Mouse (Mus musculus) embryonic facial prominence, embryonic 12.5 days (tissue): ENCODE results near the gene Nfatc2. TPM values are rescaled to one million over a fixed set of nuclear protein-coding genes. Genes with fewer than 3 reads are reported as not detected.

Experiments used
- ATAC-seq: fragments of 200-750 bp; cut with Nextera tagmentation; 2 replicates; pipeline ENCODE4 v1.8.0; 2017; ENCODE audit not compliant: insufficient number of reproducible peaks, insufficient read depth, low FRiP score, low TSS enrichment
- H3K27ac ChIP-seq: fragments of 300-500 bp; sonication (generic); 2 replicates; pipeline ENCODE4 v1.5.1; 2016; ENCODE audit warnings: mild to moderate bottlenecking
- H3K27me3 ChIP-seq: fragments of 300-500 bp; sonication (generic); 2 replicates; pipeline ENCODE4 v1.6.1; 2016; ENCODE audit warnings: mild to moderate bottlenecking, moderate library complexity
- H3K36me3 ChIP-seq: fragments of 300-500 bp; sonication (generic); 2 replicates; pipeline ENCODE4 v1.6.1; 2016; ENCODE audit warnings: mild to moderate bottlenecking
- H3K4me1 ChIP-seq: fragments of 300-500 bp; sonication (generic); 2 replicates; pipeline ENCODE4 v1.6.1; 2016
- H3K4me2 ChIP-seq: fragments of 300-500 bp; sonication (generic); replicated peaks from 2 replicates; pipeline ENCODE4 v1.6.1; 2016; ENCODE audit warnings: mild to moderate bottlenecking, moderate library complexity
- H3K4me3 ChIP-seq: fragments of 300-500 bp; sonication (generic); 2 replicates; pipeline ENCODE4 v1.5.1; 2016; ENCODE audit warnings: mild to moderate bottlenecking
- H3K9ac ChIP-seq: fragments of 300-500 bp; sonication (generic); 2 replicates; pipeline ENCODE4 v1.6.1; 2016; ENCODE audit warnings: mild to moderate bottlenecking, moderate library complexity
- H3K9me3 ChIP-seq: fragments of 300-500 bp; sonication (generic); 2 replicates; pipeline ENCODE4 v1.6.1; 2016; ENCODE audit warnings: mild to moderate bottlenecking, moderate library complexity
- WGBS: fragments of 180-500 bp; shearing (Covaris S2); methylation state at CpG from one replicate; pipeline ENCODE4 v1.1.7; 2016; 5-methylcytosine and 5-hydroxymethylcytosine counted together
- polyA plus RNA-seq: library from polyadenylated mRNA; unstranded; fragments of >200 nt; fragmentation: Nextera tagmentation; extraction: Ambion mirVana; gene quantifications from 2 replicates; pipeline ENCODE4 v1.2.1, GENCODE M21; 2016

Nfatc2 gene
- polyA plus RNA-seq, 1 experiment from 2014 or later = 5.1 TPM

DNA sequence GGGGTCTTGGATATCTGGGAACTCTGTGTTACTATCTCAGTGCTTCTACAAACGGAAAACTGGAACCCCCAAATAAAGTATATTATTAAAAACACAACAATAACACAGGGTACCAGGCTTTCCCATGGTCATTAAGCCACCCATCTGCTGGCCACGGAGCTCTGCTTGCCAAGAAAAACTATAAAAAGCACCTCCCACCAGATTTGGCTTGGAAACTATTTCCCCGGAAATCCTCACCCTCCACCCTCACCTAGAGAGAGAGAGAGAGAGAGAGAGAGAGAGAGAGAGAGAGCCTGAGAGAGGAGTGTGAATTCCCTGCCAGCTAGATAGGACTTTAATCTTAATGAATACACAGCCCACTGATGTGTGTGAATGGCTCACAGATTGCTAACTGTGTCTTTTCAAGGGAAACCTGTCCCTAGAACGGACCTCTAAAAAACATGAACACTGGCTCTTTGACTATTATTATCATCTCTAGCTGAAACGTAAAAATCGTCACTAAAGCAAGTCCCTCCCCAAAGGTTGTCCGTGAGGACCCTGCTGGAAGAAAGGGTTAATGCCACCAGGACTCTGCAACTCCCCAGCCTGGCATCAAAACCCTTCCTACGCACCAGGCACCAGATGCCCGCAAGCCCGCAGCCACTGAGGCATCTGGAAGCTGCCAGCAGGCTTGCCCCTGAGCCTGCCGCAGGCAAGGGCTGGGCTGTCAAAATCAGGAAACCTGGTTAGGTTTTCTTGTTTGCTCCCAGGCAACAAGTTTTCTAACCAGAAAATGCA, 12.7 kb downstream of the Nfatc2 start:
- Histone ChIP-seq H3K4me3 (no peak overlapping the region), H3K4me1 (peaks cover 20% of the 10 kb centered on the region), H3K9me3 (no peaks in the 10 kb centered on the region), H3K27ac (no peak overlapping the region), H3K36me3 (no peaks in the 10 kb centered on the region), H3K27me3 (peaks cover 47% of the 10 kb centered on the region), H3K4me2 (no peak overlapping the region), H3K9ac (no peak overlapping the region; the same call in 1 of the 2 replicates)
- no peak for ATAC-seq
- WGBS = 47% methylated on average over 11 of the region's 11 CpGs

DNA sequence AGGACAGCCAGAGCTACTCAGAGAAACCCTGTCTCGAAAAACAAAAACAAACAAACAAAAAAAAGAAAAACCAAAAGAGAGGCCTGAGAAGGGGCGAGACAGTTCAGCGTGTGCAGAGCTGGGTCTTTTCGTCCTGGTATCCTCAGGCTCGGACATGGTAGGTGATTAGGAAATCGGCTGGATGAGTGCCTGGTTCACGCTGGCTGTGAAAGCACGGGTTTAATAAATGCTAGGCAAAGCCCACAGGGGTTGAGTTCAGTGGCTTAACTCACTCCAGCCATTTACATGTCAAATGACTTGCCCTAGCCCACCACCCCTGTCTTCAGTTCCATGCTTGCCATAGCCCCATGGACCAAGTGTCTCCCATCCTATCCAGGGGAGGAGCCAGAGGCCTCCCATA, 14.3 kb downstream of the Nfatc2 start:
- Histone ChIP-seq H3K27me3 (peaks cover 47% of the 10 kb centered on the region), H3K9ac (no peak overlapping the region), H3K36me3 (no peaks in the 10 kb centered on the region), H3K4me1 (peaks cover 21% of the 10 kb centered on the region), H3K4me3 (no peak overlapping the region), H3K27ac (no peak overlapping the region), H3K4me2 (no peak overlapping the region), H3K9me3 (no peaks in the 10 kb centered on the region)
- ATAC-seq = no peak
- 67% methylated on average over 8 of the region's 8 CpGs for WGBS

DNA sequence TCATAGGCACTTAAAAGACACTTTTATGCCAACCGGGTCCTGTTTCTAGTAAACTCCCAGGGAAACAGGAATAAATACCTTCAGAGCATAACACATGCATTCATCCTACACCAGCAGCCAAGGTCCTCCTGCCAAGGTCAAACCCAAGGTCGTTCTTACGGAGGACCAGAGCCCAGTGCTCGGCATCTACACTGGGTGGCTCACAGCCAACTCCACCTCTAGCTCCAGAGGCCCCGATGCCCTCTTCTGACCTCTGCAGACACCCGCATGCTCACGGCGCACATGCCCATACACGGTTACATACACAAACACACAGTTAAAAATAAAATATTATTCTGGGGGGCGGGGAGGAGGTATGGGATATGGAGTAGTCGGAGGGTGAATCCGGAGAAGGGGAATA, 14.9 kb downstream of the Nfatc2 start:
- Histone ChIP-seq H3K36me3 (no peaks in the 10 kb centered on the region), H3K4me3 (no peak overlapping the region), H3K27me3 (peaks cover 40% of the 10 kb centered on the region), H3K4me1 (peaks cover 23% of the 10 kb centered on the region), H3K9me3 (no peaks in the 10 kb centered on the region), H3K27ac (no peak overlapping the region), H3K4me2 (no peak overlapping the region), H3K9ac (no peak overlapping the region)
- ATAC-seq = no peak
- 86% methylated on average over 12 of the region's 12 CpGs for WGBS

DNA sequence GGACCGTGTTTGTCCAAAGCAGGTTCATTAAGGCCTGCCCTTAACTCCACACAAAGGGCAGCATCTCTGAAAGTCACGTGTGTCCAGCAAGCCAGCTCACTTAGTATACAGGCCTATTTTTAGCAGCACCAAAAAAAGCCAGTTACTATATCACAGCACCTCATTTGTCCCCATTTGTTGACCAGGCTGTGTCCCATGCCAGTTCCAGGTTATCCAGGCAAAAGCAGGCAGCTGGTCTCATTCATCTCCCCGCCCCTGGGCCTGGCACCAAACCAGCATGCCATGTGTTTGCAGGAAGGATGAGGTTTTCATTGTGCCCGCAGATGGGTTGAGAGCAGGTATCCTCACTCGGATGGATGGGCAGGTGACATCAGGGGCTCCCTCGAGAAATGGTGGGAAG, 16.6 kb downstream of the Nfatc2 start:
- H3K27ac ChIP-seq = no peak overlapping the region
- peaks cover 24% of the 10 kb centered on the region for H3K27me3 ChIP-seq
- peaks cover 32% of the 10 kb centered on the region for H3K4me1 ChIP-seq
- no peak overlapping the region for H3K4me2 ChIP-seq
- no peak for ATAC-seq
- no peak overlapping the region for H3K4me3 ChIP-seq
- no peaks in the 10 kb centered on the region for H3K9me3 ChIP-seq
- WGBS = 79% methylated on average over 6 of the region's 6 CpGs
- H3K36me3 ChIP-seq = no peaks in the 10 kb centered on the region
- no peak overlapping the region for H3K9ac ChIP-seq

DNA sequence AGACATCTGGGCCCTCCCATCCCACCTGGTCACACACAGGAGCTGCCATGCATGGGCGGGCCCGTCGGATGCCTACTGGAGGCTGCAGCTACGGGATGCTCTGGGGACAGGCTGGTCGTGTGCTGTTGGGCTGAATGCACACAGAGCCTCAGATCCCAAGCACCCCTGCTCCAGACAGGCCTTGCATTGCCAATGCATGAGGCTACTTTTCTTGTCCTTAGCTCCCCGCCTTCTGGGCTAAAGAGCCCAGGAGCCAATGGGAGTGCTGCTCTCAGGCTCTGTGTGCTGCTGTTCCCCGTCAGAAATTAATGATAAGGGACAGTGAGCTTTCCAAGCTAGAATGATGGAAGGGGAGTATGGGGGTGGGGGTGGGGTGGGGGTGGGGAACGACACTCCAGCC, 17.0 kb downstream of the Nfatc2 start:
- WGBS = 60% methylated on average over 8 of the region's 8 CpGs
- Histone ChIP-seq H3K27me3 (peaks cover 22% of the 10 kb centered on the region), H3K4me3 (no peak overlapping the region), H3K4me1 (peaks cover 30% of the 10 kb centered on the region), H3K36me3 (no peaks in the 10 kb centered on the region), H3K27ac (no peak overlapping the region), H3K9ac (no peak overlapping the region), H3K9me3 (no peaks in the 10 kb centered on the region), H3K4me2 (no peak overlapping the region)
- no peak for ATAC-seq

DNA sequence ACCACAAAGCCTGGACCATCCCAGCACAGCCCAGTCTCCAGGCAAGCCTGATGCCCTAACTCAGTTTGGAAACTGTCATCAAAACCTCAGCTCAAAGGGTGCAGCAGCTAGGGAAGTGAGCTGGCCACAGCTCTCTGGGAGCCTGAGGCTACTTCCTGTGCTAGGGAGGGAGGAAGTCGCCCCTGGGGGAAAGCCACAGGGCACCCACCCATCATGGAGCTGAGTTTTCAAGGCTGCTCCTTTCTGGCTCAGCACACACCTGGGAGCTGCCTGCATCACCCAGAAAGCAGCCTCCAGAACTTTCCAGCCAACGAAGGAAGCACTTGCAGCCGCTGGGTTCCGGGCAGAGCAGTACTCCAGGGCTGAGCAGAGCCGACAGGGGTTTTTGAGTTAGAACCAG, 18.4 kb downstream of the Nfatc2 start:
- no peak overlapping the region for H3K9ac ChIP-seq
- H3K4me1 ChIP-seq = peaks cover 24% of the 10 kb centered on the region
- no peaks in the 10 kb centered on the region for H3K36me3 ChIP-seq
- H3K27ac ChIP-seq = no peak overlapping the region
- no peaks in the 10 kb centered on the region for H3K9me3 ChIP-seq
- no peak overlapping the region for H3K4me2 ChIP-seq
- WGBS = 75% methylated on average over 5 of the region's 5 CpGs
- ATAC-seq = no peak
- no peak overlapping the region for H3K4me3 ChIP-seq
- peaks cover 8% of the 10 kb centered on the region for H3K27me3 ChIP-seq

DNA sequence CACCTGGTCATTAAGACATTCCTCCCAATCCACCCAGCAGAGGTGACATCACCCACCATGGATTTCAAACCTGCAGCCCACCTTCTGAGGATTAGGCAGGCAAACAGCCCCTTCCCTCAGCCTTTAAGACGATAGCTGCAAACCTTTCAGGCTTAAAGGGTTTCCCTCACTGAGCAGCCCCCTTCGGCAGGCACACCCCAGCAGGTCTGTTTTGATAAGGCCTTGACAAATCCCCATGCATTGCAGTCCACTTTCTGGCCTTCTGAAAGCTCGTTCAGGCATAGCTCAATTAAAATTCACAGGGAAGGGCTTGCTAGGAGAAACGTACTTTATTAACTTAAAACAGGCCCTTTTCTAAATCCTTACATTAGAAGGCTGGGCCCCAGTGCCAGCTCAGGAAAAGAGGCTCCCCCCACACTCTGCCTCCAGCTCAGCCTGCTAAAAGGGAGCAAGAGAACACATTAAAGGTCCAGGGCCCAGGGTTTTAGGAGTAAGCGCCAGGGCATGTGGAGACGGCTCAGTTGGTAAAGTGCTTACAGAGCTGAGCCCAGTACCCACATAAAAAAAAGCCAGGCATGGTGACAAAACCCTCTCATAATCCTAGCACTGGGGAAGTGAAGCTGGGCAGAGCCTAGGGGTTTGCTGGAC, 20.1 kb downstream of the Nfatc2 start:
- Histone ChIP-seq H3K9me3 (no peaks in the 10 kb centered on the region), H3K4me1 (peaks cover 33% of the 10 kb centered on the region), H3K4me3 (no peak overlapping the region), H3K36me3 (no peaks in the 10 kb centered on the region), H3K9ac (no peak overlapping the region), H3K4me2 (peak overlapping the region; percentile 30; the same call in 1 of the 2 replicates), H3K27ac (peak overlapping the region; percentile 69), H3K27me3 (0 out of 2 replicates have a peak, but pooled peaks cover 2% of the 10 kb centered on the region)
- no peak for ATAC-seq
- 26% methylated on average over 6 of the region's 6 CpGs for WGBS

DNA sequence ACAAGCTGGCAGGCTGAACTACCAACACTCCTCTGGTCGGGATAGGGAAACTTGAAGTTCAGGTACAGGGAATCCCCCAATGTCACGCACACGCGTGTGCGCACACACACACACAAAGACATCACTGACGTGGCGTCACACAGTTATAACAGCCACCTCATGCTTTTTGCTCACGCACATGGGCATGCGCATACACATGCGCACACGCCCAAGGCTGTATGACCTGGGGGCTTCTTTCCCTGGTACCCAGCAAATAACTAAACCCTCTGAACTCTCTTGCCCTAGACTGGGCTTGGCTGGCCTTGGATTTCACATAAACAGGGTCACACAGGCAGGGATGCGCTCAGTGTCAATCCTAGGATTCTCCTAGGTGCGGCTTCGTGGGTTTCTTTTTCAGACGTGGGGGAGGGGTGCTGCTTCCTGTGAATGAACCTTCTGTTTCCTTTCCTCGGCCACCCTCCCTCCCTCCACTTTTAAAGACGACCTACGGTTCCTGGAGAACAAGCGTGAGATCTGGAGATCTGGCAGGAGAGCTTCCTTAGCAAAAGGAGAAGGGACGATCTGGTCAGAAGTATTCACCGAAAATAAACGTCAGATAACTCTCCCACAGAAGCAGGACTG, 21.1 kb downstream of the Nfatc2 start:
- no peak for ATAC-seq
- H3K9ac ChIP-seq = no peak overlapping the region
- peak overlapping the region; percentile 69; the same call in 1 of the 2 replicates for H3K27ac ChIP-seq
- 0 out of 2 replicates have a peak, but pooled peaks cover 2% of the 10 kb centered on the region for H3K27me3 ChIP-seq
- no peak overlapping the region for H3K4me3 ChIP-seq
- H3K4me1 ChIP-seq = peaks cover 36% of the 10 kb centered on the region
- WGBS = 40% methylated on average over 22 of the region's 22 CpGs
- no peaks in the 10 kb centered on the region for H3K36me3 ChIP-seq
- peak overlapping the region; percentile 30 for H3K4me2 ChIP-seq
- no peaks in the 10 kb centered on the region for H3K9me3 ChIP-seq

DNA sequence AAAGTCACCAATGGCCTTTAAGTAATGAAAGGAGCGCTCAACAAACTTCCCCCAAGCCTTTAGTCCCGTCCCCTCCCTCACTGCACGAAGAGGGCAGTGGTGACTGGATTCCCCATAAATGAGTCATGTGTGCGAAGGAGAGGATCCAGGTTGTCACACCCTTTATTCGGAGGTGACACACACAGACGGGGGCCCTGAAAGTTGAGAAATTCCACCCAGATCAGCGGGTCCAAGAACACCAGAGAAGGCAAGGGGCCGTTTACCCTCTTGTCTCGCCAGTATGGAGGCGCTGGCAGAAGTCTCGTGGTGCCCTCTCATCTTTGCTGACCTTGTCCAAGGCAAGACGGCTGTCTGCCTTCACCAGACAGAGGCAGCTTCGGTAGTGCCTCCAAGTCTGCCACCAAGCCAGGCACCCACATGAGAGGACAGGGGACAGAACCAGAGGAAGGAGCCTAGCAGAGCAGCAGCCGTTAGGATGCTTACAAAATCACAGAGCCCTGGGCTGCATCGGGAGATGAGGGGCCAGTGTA, 21.8 kb downstream of the Nfatc2 start:
- Histone ChIP-seq H3K9me3 (no peaks in the 10 kb centered on the region), H3K4me3 (no peak overlapping the region), H3K27me3 (0 out of 2 replicates have a peak, but pooled peaks cover 2% of the 10 kb centered on the region), H3K9ac (no peak overlapping the region), H3K27ac (no peak overlapping the region), H3K4me1 (peaks cover 41% of the 10 kb centered on the region), H3K4me2 (no peak overlapping the region), H3K36me3 (no peaks in the 10 kb centered on the region)
- no peak for ATAC-seq
- WGBS = 75% methylated on average over 15 of the region's 15 CpGs

DNA sequence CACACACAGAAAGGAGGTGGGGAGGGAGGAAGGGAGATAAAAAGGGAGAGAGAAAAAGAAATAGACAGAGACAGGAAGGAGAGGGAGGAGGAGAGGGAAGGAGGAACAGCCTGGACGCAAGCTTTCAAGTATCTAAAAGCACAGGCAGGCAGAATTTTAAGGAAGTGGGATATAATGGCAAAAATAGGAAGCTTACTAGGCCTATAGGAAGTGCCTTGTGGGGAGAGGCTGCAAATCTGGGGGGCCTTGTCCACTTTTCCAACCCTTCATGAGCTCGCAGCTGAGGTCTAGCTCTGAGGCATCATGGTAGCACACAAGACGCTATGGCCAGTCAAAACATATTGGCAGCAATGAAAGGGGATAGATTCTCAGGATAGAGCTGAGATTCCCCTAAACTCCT, 22.3 kb downstream of the Nfatc2 start:
- no peaks in the 10 kb centered on the region for H3K9me3 ChIP-seq
- H3K27me3 ChIP-seq = 0 out of 2 replicates have a peak, but pooled peaks cover 2% of the 10 kb centered on the region
- WGBS = 85% methylated on average over 3 of the region's 3 CpGs
- no peak overlapping the region for H3K9ac ChIP-seq
- no peak for ATAC-seq
- no peak overlapping the region for H3K4me2 ChIP-seq
- peaks cover 41% of the 10 kb centered on the region for H3K4me1 ChIP-seq
- H3K27ac ChIP-seq = no peak overlapping the region
- H3K4me3 ChIP-seq = no peak overlapping the region
- no peaks in the 10 kb centered on the region for H3K36me3 ChIP-seq

DNA sequence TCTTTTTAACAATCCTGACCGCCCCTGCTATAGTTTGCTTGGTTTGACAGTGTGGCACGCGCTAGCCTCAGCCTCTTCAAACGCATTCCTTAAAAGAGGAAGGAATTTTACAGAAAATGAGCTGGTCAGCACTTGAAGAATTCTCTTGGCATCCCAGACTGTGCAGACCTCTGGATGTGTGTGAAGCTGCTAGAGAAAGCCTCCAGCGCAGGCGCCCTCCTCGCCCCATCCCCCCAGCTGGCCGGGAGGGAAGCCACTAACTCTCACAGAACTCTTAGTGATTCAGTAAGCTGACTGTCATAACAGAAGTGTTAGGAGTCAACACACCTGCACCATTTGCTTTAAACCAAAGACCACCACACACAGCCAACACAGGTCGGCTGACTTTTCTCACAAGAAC, 23.3 kb downstream of the Nfatc2 start:
- no peaks in the 10 kb centered on the region for H3K9me3 ChIP-seq
- H3K4me3 ChIP-seq = no peak overlapping the region
- H3K4me2 ChIP-seq = no peak overlapping the region
- 56% methylated on average over 9 of the region's 9 CpGs for whole genome bisulfite sequencing
- ATAC-seq = no peak
- H3K27me3 ChIP-seq = 0 out of 2 replicates have a peak, but pooled peaks cover 2% of the 10 kb centered on the region
- no peak overlapping the region for H3K27ac ChIP-seq
- H3K9ac ChIP-seq = no peak overlapping the region
- H3K4me1 ChIP-seq = peaks cover 38% of the 10 kb centered on the region
- H3K36me3 ChIP-seq = no peaks in the 10 kb centered on the region
